Mouse (Mus musculus) monocyte, adult 59 days (primary cell): Measurements from ENCODE around the gene Rufy1. TPM values are rescaled to one million over a fixed set of nuclear protein-coding genes. Genes with fewer than 3 reads are reported as not detected.

ENCODE experiments used
- total RNA-seq, 2 experiments: library from RNA; stranded (reverse); gene quantifications; one replicate each; pipeline ENCODE4 v1.2.4; 2023

The Rufy1 gene
- 10 to 100 TPM; 33.5 to 38.9 TPM for total RNA-seq

GRCm38 (mm10) chr11:50430277-50431133 lies at the start of gene Rufy1:
Gene Rufy1 (minus strand): TSS chr11:50431125.

GRCm38 (mm10) chr11:50376911-50377891 lies 53.7 kb downstream of the Rufy1 start, which contains the start of gene Hnrnph1:
Gene Hnrnph1 (plus strand): TSS chr11:50376990.

GRCm38 (mm10) chr11:50354162-50354561 lies 76.8 kb downstream of the Rufy1 start, which contains the start of gene Cby3:
Gene Cby3 (plus strand): TSS chr11:50354462.

Other genes with a start within 250 kb of the Rufy1 start
- 100 to 1,000 TPM; 767 to 784 TPM for gene Sqstm1, start 220.3 kb downstream of the Rufy1 start, total RNA-seq
- gene Mgat4b, start 220.2 kb downstream of the Rufy1 start, total RNA-seq = 10 to 100 TPM; 28.3 to 29.7 TPM
- gene Ltc4s, start 192.5 kb downstream of the Rufy1 start, total RNA-seq = 1 to 10 TPM; 4.8 to 5.5 TPM
- gene Maml1, start 138.8 kb downstream of the Rufy1 start, total RNA-seq = 10 to 100 TPM; 48.3 to 48.4 TPM
- gene Canx, start 105.5 kb downstream of the Rufy1 start, total RNA-seq = 100 to 1,000 TPM; 313 to 320 TPM
- not detected for gene Cby3, start 76.7 kb downstream of the Rufy1 start, total RNA-seq
- 100 to 1,000 TPM; 674 to 701 TPM for gene Hnrnph1, start 54.1 kb downstream of the Rufy1 start, total RNA-seq
- under 1 TPM; 0.37 to 0.58 TPM for gene Adamts2, start 171.0 kb upstream of the Rufy1 start, total RNA-seq